Mouse (Mus musculus): ENCODE results near the gene 2610028H24Rik.

DNA sequence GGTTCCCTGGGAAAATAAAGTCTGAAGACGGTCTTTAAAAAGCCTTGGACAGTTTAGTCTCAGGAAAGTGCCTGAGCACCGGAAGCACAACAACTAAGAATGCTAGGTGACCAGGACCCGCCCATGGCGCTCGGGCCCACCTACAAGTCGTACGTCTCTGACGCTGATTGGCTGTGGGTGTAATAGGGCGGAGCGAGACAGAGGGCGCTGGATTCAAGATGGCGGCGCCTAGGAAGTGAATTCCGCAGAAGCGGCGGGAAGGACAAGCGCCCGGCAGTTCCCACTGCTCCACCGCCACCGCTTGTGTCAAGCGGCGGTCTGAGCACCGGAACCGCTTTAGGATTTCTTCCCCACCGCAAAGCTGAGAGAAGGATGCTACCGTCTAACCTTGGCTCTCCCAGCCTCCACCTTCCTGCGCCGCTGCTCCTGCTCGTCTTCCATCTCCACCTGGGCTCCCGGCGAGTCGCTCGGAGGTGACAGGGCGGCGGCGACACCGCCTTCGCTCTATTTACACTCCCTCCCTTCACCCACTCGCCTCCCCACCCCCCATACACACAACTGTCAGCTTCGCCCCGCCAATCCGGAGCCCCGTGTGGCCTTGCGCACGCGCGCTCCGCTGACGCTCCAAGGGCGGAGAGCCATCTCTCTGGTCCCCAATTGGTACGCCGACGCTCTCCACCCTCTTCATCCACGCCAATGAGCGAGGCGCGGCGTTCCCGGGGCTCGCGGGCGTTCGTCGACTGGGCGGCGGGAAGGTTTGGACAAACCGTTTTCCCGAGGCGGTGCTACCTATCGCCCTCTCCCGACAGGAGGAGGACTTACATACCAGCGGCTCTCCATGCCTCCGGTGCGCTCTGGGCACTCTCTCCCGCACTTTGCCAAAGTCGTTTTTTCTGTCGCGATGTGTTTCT lies 6.4 kb upstream of the 2610028H24Rik start, which contains the start of gene Pcnt:
- TF ChIP-seq CTCF (conservative IDR thresholded peaks at IDR 0.05; ENCODE audit: insufficient read depth, insufficient read length, low read depth, low read length) (peak; percentile 81), POLR2A (IDR thresholded peaks at IDR 0.05; ENCODE audit: low read depth, low read length) (no peak)

Data from kidney, adult 2 months (tissue).